Mouse (Mus musculus) T-helper 17 cell (primary cell): ENCODE results near the gene Il1r2.

Experiments
- in situ Hi-C, 2 experiments: fragments of 300-600 bp; cut with MboI, MseI; formaldehyde crosslinking; loops; 1 replicate in 1 of 2; 2 replicates in 1 of 2; pipeline ENCODE4 v1.15.1; 2025; ENCODE audit warnings: high pct_unique_total_duplicates in 2 of 2

Il1r2 gene

DNA sequence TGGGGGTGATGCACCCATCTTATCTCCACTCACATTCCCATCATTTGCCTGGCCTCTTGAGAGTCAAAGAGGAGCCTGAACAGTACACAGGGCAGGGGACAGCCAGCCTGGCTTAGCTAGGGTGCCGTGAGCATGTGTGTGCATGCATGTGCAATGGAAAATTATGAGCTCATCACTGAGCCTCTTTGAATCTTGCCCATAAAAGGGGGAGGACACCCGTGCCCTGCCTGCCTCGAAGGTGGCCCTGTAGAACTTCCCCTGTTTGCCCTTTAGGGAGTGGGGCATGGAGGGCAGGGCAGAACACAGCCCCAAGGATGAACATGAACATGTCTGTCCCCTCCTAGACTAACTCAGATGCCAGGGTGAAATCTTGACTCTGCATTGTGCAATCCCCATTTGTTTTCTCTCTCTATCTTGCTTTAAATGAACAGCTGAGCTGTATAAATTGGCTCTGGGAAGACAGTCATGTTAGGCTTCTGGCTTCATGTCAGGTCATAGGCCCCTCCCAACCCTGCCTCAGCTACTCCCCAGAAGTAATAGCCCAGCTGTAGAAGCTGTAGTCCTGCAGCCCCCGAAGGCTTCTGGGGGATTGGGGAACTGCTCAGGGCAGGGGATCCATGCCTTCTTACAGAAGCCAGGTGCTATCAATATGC is 14.6 kb upstream of the Il1r2 start:
- in situ Hi-C loops, result loop anchor here in 1 of 2 experiments (10.0 kb wide), 1 partner anchor 514 kb away; no protein-coding TSS in a partner anchor

DNA sequence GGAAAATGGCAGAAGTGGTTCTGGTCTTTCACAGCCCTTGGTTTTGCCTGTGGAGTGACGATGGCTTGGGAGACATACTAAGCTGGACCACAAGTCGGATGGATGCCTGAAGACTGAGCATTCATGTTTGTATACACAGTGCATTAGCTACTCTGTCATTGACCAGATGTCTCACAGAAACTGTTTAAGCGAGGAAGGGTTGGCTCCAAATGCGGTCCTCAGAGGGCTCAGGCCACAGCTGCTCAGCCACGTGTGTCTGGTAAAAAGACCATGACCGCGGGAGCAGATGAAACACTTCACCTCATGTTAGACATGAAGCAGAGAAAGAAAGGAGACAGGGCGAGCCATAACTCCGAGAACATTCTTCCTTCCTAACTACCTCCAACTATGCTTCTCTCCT is 12.5 kb upstream of the Il1r2 start:
- in situ Hi-C loops, result loop anchor here in 1 of 2 experiments (5.0 kb wide), 1 partner anchor 41 kb away; no protein-coding TSS in a partner anchor

DNA sequence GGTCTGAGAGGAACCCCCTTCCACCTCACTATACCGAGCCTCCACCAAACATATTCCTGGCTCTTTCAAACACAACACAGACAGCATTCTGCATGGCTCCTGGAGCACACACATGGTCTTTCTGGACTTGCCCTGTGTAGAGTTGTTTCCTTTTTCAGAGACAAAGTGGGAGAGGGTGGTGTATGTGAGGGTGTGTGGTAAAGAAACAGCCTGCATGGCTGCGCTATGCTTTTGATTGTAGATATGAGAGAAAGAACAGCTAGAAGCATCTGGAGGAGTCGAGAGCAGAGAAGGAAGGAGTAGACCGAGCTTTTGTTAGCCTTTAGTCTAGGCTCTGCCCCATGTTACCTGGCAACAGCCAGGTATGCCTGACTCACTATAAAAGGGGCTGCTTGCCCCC is 10.5 kb upstream of the Il1r2 start:
- in situ Hi-C loops, result loop anchor here in 1 of 2 experiments (5.0 kb wide), 1 partner anchor 39 kb away; no protein-coding TSS in a partner anchor

DNA sequence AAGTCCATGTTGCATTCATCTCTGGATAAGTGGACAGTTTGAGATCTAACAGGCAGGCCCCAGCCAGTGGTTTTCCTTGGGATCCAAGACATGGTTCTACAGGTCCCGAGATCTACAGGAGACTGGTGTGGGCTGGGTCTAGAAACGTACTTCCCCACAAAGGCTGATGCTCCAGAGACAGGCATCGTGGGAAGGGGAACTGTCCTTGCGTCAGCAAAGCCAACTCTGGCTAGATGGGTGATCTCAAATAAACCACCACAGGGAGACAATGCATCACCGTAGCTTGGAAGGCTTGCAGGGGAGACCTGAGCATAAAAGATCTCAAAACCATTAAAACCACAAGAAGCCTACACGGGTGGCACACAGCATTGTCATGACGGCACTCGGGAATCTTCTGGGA is 9.4 kb upstream of the Il1r2 start:
- in situ Hi-C loops, result loop anchor here in 1 of 2 experiments (5.0 kb wide), 1 partner anchor 38 kb away; no protein-coding TSS in a partner anchor

DNA sequence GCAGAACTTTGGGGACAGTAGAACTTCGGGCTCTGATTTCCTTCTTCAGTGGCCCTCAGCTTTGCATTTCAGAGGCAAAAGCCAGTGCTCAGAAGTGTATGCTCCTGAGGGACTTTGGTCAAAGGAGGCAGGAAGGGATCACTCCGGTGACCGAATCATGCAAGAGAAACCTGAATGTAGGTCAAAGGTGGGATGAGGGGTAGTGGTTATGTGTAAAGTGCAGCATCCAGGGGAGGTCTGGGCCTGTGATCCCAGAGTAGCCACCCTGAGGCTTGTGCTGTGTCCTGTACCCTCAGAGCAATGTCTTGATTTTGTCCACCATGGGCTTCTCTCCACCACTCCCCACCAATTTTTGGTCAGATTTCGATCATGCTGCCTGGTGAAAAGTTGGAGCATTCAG is 1.3 kb upstream of the Il1r2 start:
- in situ Hi-C loops, result no loop called here

DNA sequence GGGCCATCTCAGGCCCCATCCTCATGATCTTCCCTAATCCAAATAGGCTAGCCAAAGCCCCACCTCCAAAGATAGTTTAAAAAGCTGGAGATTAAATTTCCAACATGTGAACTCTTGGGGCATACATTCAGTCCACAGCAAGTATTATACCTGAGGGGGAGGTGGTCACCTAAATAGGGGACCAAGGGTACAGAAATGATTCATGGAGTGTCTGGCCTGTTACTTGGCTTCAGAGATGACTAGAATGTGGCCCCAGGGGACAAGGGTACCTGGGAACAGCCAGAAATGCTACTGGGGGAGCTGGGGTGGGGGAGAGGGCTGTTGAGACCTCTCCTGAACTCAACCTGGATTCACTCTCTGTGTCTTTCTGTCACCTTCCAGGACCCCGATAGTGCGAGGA is 3.4 kb downstream of the Il1r2 start:
- in situ Hi-C loops, result no loop called here

DNA sequence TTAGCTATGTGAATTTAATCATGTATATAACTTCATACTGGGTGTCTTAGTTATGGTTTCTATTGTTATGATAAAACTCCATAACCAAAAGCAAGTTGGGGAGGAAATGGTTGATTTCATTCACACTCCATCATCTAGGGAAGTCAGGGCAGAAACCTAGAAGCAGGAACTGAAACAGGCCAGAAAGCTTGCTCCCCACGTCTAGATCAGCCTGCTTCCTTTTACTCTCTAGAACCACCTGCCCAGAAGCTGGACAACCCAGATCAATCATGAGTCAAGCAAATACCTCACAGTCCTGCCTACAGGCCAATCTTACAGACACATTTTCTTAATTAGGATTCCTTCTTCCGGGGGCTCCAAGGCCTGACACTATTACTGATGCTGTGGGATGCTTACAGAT is 7.2 kb downstream of the Il1r2 start:
- in situ Hi-C loops, result no loop called here

DNA sequence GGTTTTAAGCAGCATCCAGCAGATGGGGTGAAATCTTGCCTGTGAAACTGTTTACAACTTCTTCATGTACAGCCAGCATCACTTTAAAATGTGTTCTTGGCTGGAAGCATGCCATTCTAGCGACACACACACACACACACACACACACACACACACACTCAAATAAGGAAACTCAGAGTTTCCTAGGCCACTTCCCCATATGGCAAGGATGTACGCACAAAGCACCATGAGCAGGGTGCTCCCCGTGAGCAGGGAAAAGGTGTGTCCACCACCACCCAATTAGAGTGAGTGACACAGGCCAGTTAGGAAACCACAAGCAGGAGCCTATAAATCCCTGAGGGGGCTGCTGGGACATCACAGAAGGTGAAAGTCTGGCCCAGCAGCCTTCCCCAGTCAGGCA is 10.5 kb downstream of the Il1r2 start:
- in situ Hi-C loops, result no loop called here

DNA sequence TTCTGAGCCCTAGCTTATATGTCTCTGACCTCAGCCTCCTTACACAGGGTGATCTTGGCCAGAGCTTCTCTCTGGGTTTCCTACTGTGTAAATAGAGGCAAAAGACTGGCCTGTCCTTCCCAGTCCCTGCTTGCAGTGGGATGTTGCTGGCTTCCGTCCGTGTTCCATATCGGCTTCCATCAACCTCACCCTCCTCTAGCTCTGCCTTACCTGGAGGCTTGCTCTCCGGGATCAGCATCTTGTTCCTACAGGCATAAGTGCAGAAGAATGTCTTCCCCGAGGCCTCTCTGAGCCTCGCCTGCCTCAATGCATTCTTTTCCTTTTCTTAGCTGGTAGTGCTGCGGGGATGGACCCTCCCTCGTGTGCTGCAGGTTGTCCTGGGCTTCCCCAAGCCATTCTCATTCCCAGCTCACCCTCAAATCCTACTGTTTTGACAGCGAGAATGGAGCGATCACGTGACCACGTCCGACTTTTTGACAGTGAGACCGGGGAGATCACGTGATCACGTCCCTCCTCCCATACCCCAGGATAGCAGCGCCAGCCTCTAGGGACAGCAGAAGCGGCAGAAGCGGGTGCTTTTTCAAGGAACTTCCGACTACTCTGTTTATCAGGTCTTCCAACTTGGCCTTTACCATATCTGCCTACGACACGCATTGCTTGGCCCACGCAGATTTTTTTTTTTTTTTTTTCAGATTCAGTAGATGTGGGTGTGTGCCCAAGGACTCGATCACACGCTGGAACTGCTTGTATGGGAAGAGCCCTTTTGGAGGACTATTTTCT is 11.7 kb downstream of the Il1r2 start:
- in situ Hi-C loops, result loop anchor here in 1 of 2 experiments (5.0 kb wide), 1 partner anchor 48 kb away; no protein-coding TSS in a partner anchor

DNA sequence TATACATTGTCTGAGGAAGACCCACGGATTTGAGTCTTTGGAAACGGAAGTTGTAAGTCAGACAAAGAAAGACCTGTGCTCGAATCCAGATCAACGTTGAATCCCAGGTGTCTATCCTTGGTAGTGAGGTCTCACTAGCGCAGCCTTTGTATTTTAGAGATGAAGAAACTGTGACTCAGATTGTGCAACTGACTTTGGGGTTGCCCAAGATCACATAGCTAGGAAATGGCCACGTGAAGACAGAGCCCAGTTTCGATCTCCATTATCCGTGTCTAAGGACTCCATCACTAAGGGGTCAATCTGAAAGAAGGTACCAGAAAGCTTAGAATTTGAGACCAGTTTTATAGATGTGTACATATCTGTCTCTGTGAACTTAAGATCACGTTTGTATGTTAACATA is 17.3 kb downstream of the Il1r2 start:
- in situ Hi-C loops, result loop anchor here (5.0 kb wide), 1 partner anchor 79 kb away; no protein-coding TSS in a partner anchor

DNA sequence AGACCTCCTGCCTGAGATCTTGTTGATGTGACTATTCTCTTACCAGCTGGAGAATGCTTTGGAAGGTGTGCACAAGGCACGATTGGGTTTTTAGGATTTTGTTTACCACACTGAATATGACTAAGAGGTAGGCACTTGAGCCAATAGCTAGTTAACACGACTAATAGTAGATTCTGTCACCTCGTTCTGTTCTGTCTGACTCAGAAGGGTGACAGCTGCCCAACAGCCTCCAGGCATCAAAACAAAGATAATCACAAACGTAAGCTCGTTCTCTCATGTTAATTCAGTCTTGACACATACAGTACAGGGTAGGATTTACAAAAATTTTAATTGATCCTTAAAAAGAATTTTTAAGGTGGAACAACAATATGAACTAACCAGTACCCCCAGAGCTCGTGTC is 18.7 kb downstream of the Il1r2 start:
- in situ Hi-C loops, result loop anchor here (5.0 kb wide), 1 partner anchor 80 kb away; no protein-coding TSS in a partner anchor

DNA sequence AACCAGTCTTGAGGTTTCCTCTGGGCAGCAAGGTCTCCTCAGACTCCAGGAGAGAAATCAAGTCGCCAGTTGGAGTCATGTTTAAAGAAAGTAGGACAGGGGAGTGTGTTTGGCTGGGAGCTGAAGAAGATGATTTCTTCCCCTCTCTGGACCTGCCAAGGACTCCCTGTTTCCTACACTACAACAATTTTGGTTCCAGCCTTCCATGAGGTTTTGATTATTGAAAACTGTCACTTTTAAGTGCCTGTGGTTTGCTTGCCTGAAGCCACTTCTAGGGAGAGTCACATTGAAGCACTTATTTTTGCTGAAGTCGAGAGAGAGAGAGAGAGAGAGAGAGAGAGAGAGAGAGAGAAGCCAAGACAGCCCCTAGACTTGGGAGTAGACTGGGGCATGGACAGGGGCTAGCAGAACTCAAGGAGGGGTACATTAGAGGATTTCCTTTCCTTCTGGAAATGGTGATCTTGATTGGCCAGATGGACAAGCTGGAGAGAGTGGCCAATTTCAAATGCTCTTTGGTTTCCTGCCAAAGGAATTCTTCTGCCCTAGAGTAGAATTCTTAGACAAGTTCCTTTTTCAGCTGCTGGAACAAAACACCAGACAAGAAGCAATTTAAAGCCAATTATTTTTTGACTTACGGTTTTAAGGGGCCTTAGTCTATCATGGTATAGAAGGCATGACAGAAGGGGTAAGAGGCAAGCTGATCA is 20.9 kb downstream of the Il1r2 start:
- in situ Hi-C loops, result loop anchor here (5.0 kb wide), 1 partner anchor 82 kb away; no protein-coding TSS in a partner anchor

DNA sequence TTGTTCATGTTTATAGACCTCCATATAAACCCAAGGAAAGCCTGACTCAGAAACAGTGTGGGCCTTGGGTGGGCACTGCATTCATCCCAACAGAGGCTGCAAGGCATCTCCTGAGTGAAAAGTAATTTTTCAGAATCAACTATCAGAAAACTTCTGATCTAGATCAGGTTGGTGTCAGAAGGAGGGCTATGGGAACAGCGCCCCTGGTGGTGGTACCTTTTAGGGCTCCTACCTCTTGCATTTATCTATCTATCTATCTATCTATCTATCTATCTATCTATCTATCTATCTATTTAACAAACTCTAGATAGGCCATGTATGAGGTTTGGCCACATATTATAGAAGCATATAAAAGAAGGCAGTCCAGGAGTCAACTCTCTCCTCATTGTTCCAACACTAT is 21.7 kb downstream of the Il1r2 start:
- in situ Hi-C loops, result no loop called here

DNA sequence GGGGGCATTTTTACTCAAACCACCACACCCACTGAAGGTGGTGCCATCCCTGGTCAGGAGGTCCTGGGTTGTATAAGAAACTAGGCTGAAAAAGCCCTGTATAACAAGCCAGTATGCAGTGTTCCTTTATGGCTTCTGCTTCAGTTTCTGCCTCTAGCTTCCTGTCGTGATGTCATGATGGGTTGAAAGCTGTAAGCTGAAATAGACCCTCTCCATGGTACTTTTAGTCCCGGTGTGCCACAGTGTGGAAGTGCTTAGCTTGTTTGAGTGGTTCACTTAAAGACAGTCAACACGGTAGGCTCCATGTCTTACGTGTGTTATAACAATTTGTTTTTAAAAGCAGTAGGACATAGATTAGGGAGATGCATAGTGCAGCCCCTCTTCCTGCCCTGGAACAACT is 32.4 kb downstream of the Il1r2 start:
- in situ Hi-C loops, result loop anchor here in 1 of 2 experiments (10.0 to 25.0 kb wide), 2 partner anchors 268 to 431 kb away; no protein-coding TSS in a partner anchor

DNA sequence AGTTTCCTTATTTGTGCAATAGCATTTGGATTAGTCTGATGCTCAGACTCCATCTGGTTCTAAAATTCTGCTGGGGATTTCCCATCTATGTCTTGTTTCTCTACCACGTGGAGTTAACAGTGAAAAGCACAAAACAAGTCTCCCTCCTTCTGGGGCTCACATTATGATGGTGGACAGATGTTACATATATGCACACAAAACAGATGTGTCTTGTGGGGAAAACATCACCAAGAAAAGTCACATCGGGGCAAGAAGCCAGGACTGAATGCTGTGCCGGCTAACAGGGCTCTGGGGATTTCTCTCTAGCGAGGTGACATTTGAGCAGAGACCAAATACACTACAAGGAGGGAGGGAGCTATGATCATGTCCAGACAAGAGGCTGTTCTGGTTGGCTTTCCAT is 32.8 kb downstream of the Il1r2 start:
- in situ Hi-C loops, result loop anchor here in 1 of 2 experiments (10.0 to 25.0 kb wide), 2 partner anchors 268 to 431 kb away; no protein-coding TSS in a partner anchor

DNA sequence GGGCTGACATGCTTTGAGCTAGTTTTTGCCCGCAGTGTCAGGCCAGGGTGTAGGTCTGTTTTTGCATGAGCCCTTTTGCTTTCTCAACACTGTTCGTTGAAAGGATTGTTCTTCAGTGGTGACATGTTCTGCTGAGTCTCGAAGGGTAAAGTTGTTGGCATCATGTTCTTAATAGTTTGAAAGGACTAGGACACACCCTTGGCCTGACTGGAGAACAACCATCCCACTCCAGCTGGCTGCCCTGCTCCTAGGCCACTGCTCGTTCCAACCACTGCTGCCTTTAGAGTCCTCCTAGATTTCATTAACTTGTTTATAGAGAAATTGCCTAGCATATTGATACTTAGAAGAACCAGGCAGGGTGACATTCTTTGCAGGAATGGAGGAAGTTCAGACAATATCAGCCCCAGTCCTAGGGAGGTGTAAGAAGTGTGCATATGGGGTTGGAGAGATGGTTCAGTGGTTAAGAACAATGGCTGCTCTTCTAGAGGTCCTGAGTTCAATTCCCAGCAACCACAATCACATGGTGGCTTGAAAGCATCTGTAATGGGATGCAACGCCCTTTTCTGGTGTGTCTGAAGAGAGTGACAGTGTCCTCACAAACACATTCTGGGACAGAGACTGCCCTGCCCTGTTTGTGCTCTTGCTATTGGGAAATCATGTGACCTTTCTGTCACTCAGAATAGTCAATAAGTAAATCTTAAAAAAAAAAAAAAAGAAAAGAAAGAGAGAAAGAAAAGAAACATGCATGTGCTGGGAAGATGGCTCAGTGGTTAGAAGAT is 34.3 kb downstream of the Il1r2 start:
- in situ Hi-C loops, result loop anchor here in 1 of 2 experiments (10.0 to 25.0 kb wide), 2 partner anchors 267 to 429 kb away; no protein-coding TSS in a partner anchor

DNA sequence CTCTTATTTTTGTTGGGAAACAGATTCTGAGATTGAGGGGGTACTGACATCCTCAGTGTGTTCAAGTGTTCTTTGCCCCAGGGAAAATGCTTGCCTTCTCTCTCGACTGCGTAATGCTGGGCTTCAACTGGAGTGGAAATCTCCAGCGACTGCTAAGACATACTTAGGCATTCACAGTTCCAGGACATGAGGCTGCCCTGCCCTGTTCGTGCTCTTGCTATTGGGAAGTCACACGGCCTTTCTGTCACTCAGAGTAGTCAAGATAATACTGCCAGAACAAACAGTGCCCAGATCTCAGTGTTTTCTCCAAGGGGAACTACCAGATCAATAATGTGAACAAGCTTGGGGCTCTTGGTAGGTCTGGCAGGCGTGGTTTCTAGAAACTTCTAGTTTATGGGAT is 35.9 kb downstream of the Il1r2 start:
- in situ Hi-C loops, result loop anchor here (10.0 to 25.0 kb wide), 3 partner anchors 265 to 1185 kb away; no protein-coding TSS in a partner anchor

DNA sequence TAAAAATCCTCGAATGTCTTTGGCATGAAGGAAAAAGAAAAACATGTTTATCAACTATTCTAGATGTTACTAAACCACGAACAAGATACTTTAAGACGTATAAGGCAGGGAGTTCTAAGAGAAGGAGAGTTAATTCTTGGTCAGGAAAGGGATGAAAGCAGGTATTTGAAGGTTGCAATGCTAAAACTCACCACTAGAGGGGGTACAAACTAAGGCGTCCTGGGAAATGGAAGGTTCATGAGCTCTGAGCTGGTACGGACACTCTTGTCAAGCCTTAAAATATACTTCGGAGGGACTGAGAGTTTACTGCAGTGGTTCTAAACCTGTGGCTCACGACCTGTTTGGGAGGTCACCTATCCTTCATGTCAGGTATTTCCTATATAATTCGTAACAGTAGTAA is 41.4 kb downstream of the Il1r2 start:
- in situ Hi-C loops, result loop anchor here (5.0 to 25.0 kb wide), 3 partner anchors 422 to 1190 kb away; no protein-coding TSS in a partner anchor

DNA sequence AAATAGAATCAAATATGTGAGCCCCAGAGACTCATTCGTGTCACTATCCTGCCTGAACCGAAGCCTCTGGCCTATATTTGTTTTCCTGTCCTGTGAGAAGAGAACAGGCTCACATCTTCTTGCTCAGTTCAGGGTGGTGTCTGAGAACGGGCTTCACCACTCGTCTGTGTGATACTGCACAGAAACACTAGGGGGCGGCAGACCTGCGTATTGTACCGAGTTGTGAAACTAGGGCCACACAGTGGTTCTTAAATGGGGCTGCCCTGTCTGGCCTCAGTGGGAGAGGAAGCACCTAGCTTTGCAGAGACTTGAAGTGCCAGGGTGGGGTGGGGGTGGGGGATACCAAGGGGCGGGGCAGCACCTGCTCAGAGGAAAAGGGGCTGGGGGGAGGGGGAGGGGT is 42.5 kb downstream of the Il1r2 start:
- in situ Hi-C loops, result loop anchor here (5.0 to 25.0 kb wide), 3 partner anchors 421 to 1192 kb away; no protein-coding TSS in a partner anchor

DNA sequence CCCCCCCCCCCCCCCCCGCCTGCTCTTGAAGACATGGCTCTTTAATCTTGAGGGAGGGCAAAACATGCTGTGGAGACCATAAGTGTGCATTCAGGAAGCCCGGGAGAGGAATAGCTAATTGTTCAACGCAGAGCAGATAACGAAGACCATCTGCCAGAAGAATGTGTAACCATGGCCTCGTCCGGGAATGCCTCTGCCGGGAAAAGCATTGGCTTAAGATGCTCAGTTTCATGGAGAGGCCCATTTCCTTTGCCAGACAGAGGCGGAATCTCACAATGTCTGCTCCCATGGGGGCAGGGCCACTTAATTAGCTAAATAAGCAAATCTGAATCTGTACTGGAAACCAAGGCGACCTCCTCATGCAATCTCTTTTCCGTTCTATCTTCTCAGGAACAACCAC is 43.7 kb downstream of the Il1r2 start:
- in situ Hi-C loops, result loop anchor here (5.0 to 25.0 kb wide), 3 partner anchors 420 to 1193 kb away; no protein-coding TSS in a partner anchor
